Mouse (Mus musculus) retina, adult 2 months (tissue): Measurements from ENCODE around the gene Foxj3.

Experiments used
- DNase-seq: peaks from one replicate; pipeline ENCODE4 v3.0.0-alpha.2; 2012; ENCODE audit warnings: low read depth, low spot score

Foxj3 gene

DNA sequence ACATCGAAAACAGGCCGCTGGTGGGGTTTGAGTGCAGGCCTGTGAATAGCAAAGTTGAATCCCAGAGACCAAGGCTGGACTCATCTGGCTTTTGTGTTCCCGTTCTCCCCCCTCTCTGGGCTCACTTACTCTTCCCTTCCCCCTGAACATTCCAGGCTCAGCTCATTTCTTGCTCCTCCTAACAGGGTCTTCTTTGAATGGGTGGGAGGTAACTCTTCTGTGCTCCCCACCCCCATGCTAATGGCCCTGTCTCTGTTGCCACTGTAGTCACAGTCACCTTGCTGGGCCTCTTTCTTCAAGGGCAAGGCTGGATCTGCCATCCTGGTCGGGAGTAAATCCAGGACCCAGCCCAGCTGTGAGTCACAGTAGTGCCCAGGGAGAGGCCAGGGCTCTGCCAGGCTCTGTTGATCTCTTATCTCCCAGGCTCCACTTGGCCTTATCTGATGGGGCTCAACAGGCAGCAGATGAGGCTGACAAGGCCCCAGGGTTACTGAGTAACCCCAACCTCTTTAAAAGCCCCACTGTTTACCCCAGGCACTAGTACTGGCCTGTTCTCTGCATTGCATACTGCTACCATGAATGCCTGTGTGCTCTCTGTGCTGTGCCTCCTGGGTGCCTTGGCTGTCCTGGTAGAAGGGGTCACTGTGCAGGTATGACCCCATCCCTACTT, 100.5 kb downstream of the Foxj3 start, which contains the start of gene Guca2a:
Gene Guca2a (plus strand): TSS at position 529 of the 670 bp plus-strand sequence.
- no peak for DNase-seq

DNA sequence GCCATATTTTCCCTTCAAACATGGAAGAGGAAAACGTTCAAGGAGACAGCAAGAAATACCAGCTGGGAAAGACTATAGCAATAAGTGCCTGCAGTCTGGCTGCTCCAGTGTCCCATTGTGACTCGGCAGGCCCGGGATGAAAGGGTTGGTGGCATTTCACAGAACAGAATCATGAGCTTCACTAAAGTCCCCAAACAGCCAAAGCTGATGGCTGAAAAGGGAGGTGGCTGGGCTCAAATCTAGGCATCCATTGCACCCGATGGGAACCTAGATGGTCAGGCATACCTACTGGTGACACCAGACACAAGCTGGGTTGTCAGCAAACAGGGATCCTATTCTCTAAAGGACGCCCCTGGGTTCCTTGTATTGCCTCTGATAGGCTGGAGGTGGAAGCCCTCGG, 101.1 kb downstream of the Foxj3 start:
- no peak for DNase-seq

DNA sequence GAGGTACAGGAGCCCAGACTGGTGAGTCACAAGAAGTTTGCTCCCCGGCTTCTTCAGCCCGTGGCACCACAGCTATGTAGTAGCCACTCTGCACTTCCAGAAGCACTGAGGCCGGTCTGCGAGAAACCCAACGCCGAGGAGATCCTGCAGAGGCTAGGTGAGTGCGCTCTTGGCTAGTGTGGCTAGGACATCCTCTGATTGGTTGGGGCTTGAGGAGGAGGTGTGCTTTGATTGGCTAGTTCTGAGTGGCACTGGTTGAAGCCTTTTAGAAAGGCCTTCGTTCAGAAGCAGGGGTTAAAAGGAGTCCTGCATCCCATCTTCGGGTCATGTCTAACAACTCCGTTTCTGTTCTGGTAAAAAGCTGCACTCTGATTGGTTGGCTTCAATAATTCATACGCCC, 101.9 kb downstream of the Foxj3 start:
- no peak for DNase-seq

DNA sequence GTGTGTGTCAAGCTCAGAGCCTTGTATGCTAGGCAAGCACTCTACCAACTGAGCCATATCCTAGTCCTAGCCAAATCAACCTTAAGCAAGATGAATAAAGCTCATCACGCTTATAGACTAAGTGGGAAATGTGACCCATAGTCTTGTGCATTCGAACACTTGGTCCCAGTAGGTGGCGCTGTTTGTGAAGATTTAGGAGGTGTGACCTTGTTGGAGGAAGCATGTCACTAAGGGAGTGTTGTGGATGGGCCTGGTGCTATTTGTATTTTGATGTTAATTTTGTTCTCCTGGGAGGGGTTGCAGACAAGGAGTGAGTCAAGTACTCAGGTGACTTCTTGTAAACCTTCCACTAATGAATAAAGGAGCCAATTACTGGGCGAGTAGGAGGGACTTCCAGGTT, 105.9 kb downstream of the Foxj3 start:
- DNase-seq = no peak

DNA sequence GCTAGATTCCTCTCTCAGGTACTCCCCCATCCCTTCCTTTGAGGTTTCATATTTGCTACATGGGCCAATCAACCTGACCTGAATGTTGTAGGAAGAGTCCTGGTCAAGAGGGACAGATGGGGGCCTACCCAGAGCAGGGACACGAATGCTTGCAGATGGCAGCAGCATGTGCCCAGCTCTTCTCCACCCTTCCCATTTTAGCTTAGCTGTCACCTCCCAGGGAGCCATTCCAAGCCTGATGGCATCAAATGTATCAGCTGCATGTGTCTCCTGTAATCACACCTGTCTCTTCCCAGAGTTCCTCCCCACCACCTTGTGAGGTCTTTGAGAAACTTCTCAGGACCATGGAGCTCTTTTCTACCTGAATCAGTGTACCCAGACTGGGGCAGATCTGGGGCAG, 120.2 kb downstream of the Foxj3 start:
- no peak for DNase-seq

DNA sequence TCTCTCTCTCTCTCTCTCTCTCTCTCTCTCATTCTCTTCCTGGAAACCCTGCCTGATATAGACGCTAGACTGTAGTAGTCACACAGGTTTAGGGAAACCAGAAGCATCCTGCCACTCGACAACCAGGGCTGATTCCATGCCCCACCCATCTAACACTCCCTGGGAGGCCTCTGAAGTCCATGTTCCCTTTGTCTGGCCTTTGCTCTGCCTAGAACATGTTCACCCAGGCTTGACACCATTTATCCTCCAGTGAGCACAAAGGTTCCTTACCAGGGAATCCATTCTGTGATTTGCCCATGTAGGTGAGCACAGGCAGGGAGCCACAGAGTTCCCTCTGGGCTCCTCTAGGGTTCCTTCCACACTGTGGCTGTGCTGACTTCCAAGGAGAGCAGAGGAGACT, 121.4 kb downstream of the Foxj3 start:
- DNase-seq = no peak

DNA sequence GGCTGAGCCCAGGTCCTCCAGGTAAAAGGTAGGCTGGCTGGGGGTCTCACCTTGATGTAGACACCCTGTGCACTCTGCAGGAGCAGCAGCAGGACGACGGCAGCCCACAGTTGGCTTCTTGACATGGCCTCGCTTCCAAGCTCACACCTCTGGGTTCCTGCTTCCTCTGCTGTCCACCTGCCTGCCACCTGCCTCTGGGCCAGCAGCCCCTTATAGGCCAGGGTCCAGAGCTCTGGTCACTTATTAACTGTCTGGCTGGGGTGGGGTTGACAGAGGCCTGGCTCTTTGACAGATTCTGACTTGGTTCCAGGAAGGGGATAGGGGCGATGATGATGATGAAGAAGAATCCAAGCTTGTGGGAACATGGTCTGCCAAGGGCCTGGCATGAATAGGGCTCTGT, 121.9 kb downstream of the Foxj3 start, which contains the start of gene Guca2b:
Gene Guca2b (minus strand): TSS at position 224 of the 400 bp plus-strand sequence.
- no peak for DNase-seq

DNA sequence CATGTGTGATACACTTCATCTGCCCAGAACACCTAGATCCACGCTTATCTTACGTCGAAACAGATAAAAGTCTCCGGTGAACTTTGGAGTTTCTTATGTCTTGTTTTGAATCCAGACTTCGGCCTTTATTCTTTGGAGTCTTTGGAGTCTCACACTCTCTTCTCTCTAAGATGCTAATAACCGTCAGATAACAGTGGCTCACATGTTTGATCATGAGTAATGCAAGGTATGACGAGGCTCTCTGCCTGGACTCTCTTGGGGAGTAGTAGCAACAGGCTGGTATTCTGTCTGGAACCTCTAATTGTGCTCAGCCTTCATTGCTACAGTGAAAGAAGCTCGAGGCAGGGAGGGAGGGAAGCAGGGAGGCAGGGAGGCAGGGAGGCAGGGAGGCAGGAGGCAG, 123.2 kb downstream of the Foxj3 start:
- DNase-seq = no peak

DNA sequence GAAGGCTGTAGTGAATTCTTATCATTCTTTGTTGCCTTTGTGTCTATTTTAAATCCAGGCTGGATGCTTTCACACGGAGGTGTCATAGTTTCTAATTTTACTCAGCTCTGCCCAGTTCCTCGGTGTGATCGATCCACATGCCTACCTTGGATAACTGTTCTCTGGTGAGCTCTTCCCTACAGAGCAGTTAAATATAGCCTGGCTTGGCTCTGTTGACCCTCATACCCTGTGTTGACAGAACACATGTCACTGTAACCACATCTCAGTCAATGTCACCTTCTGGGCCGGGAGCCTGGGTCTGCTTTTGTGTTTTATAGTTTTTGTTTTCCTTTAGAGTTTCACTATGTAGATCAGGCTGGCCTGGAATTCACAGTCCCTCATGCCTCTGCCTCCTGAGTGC, 125.3 kb downstream of the Foxj3 start:
- no peak for DNase-seq

DNA sequence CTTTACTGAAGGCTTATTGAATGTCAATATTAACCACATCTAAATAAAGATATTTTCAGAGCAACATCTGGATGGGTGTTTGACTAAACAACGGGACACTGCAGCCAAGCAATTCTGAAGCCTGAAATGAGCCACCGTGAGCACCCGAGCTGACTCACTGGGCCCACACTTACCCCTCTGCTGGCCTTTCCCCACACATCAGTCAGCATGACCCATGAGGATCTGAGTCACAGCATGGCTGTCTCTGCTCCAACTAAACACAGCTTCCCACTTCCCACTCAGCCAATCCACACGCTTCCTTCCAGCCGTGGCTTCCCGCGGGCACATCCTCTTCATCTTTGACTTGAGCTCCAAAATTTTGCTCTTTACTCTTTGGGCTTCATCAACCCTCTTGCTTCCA, 126.2 kb downstream of the Foxj3 start:
- no peak for DNase-seq

DNA sequence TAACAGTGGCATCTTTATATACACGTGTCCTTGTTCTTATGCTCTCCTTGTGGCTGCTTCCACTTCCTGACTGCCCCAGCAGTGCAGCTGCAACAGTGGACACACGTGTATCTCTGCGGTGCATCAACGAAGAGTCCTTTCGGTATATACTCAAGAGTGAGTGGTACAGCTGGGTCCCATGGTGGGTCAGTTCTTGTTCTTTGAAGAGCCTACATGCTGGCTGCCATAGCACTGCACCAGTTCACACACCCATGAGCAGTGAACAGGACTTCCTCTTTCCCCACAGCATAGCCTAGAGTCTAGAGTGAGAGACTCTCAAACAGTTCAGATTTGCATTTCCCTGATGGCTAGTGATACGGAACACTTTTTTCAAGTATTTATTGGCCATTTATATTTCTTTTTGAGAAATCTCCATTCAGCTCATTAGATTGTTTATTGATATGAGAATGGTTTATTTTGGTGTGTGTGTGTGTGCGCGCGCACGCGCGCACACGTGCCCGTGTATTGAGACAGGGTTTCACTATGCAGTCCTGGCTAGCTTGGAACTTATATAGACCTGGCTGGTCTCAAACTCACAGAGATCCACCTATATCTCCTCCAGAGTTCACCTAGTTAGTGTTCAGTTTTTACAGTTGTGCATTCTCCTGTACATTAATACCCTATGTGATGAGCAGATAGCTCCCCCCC, 126.7 kb downstream of the Foxj3 start:
- DNase-seq = no peak

DNA sequence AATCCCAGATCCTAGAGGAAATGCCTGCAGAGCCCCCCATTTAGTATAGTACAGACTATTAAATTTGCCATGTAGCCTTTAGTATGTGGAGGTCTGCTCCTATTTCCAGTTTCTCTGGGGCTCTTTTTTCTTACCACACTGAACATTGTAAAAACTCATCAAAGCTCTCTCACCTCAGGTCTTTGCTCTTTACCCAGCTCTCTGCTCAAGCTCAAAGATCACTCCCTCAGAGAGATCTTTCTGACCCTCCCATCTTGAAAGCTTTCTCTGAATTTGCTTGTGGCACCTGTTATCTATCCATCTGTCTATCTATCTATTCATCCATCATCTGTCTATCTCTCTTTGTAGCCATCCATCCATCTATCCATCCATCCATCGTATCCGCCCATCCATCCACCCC, 128.4 kb downstream of the Foxj3 start:
- no peak for DNase-seq

DNA sequence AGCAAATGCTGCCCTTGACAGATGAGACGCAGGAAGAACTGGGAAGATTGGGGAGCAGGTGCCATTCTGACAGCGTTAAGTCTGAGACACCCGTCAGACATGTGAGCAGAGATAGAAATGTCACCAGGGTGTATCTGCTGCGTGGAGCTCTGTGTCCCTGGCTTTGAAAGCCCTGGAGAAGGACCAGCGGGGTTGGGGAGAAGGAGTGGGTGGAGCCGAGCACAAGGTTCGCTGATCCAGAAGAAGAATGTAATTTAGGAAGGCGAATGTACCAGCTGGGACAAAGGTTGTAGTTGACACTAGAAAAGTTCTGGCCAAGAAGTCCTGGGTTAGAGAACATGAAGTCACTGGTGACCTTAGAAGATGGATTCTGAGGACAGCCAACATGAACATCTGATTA, 129.3 kb downstream of the Foxj3 start:
- DNase-seq = no peak

DNA sequence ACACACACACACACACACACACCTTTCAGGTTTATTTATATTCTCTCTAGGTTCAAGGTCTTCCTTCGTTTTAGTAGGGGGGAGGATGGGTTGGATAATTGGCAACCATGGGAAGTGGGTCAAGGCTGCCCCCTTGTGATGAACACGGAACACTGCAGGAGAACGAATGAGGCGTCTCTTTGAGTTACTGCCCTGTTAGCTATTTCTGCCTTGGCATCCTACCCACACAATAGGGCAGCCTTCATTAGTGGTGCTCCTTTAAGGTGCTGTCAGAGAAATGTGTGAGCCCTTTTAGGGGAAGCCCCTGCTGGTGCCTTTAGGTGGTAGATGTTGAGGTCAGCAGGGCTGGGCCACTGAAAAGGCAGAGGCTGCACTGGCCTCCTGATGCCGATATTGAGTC, 130.7 kb downstream of the Foxj3 start:
- DNase-seq = peak; percentile 15

DNA sequence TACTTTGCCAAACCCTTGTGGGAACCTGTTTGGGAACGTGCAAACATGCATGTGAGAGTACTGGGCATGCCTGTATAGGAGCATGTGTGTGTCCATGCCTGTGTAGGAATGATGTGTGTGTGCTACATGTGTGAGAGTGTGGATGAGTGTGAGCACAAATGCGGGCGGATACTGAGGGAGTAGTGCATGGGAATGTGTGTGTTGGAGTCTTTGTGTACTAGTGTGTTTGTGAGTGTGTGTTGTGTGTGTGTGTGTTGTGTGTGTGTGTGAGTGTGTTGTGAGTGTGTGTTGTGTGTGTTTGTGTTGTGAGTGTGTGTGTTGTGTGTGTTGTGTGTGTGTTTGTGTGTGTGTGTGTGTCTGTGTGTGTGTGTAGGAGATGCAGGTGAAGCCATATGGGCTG, 131.4 kb downstream of the Foxj3 start:
- DNase-seq = no peak

DNA sequence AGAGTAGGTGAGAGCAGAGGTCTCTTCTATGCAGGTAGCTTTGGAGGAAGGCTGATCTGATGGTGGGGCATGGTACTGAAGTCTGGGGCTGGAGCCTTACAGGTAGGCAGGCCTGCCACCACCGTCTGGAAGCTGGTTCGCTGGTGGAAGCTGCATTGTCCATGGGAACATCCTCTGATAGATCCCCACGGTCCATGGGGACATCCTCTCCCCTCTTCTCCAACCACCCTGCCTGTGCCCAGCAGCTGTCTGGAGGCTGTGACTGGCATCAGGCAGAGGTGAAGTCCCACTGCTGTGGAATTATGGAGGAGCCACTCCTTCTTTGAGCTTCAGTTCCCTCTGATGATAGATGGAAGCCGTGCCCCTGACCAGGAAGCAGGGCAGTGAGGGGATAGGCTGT, 131.8 kb downstream of the Foxj3 start:
- no peak for DNase-seq

DNA sequence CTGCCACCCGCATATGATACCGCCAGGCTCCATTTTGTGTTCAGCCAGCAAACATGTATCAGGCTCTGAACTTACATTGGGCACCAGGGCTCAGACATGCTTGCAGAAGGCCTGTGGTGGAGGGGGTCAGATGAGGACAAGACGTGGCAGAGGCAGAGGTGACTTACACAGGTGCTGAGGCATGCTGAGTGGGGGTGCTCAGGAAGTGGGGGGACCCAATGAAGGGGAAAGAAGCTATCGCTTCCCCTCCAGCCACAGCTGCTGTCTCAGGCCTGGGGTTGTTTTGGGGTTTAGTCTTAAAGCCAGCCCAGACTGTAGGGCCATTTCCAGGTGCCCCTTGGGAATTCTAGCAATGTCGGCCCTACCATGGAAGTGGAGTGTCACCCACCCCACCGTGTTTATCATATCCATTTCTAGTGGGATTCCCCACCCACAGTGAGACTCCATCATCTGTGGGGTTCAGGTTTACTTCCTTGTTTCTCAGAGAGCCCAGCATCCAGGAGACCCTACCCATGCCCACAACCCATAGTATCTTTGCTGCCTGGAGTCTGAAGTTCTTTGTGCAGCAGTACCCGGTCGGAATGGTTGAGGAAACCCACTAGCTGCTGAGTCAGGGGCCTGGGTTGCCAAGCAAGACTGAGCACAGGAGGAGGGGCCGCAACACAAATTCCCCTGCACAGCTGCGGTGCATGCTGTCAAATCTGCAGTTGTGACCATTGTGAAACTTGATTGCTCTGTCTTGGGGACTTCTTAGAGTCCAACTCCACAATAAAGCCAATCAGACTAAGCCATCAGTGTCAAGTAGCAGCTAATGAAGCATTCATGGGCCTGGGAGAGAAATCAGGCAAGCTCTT, 132.8 kb downstream of the Foxj3 start:
- no peak for DNase-seq

DNA sequence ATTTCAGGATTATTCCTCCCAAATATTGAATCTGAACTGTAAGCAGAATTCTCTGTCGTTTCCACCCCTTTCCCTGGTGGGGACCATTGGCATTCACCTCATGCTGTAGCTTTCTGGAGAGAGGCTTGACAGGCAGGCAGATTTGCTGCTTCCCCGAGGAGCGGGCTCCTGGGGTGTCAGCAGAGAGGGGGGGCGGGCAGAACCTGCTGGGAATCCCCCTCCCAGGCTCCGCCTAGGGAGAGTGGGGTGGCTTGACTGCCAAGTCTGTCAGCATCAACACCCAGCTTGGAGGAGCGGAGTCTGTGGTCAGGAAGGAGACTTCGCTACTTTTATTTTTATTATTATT, 133.4 kb downstream of the Foxj3 start:
- DNase-seq = no peak

DNA sequence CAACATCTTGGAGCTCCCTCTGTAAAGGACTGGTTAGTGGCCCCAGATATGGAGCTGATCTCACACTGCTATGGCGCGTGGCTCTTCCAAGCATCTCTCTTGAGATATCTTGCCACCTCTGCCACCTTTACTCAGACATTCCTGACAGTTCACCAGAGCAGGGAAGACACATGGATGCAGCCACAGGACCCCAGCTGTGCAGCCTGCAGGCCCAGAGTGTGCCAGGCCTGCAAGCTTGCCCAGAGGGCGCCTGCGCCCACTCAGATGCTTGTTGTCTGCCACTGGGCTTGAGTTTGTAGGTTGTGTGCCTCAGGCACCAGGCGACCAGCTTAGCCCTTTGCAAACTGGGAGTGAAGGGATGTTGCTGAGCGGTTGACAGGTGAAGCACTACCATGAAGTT, 133.9 kb downstream of the Foxj3 start:
- DNase-seq = no peak

DNA sequence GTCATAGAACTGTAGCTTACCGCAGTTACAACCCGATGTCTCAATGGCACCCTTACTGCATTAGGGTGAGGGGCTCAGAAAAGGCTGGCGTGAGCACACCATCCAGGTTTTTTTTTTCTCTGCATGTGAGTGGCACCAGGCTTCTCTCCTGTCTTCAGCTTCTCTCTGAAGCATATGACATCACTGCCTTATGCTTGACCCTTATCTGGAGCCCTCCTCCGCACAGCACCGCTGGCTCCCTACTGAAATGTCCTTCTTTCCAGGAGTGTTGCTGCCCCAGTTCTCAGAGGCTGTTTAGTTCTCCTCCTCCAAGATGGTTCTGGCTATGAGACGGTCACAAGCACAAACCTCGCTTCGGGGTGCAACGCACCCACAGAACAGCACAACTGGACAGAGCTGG, 134.4 kb downstream of the Foxj3 start:
- no peak for DNase-seq

DNA sequence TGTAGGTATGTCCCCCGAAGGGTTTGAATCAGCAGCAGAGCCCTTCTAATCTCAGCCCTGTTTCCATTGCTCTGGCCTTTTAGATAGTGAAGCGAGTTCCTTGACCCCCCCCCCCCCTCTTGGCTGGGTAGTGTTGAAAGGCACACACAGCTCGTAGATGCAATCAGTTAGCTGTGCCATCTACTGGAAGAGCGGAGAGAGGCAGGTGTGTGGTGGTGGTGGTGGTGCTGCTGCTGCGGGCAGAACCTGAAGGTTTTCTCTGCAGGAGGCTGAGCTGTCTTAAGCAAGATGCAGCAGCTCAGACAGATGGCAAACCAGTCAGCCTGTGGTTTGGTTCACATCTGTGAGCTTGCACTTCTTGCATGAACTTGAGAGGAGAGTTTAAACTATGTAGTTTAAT, 135.9 kb downstream of the Foxj3 start:
- no peak for DNase-seq
